Mouse (Mus musculus) limb, embryonic 15.5 days (tissue): ENCODE results near the gene Gigyf2. TPM values are rescaled to one million over a fixed set of nuclear protein-coding genes. Genes with fewer than 3 reads are reported as not detected.

Source experiments
- ATAC-seq: fragments of 200-750 bp; cut with Nextera tagmentation; 2 replicates; pipeline ENCODE4 v1.8.0; 2017; ENCODE audit warnings: low read depth, moderate TSS enrichment; ENCODE audit not compliant: insufficient number of reproducible peaks, low FRiP score, low TSS enrichment
- H3K27ac ChIP-seq: fragments of 300-500 bp; sonication (generic); 2 replicates; pipeline ENCODE4 v1.5.1; 2015; ENCODE audit warnings: moderate library complexity, mild to moderate bottlenecking, inconsistent platforms
- H3K27me3 ChIP-seq: fragments of 300-500 bp; sonication (generic); 2 replicates; pipeline ENCODE4 v1.6.1; 2015; ENCODE audit warnings: inconsistent platforms
- H3K36me3 ChIP-seq: fragments of 300-500 bp; sonication (generic); 2 replicates; pipeline ENCODE4 v1.6.1; 2015; ENCODE audit warnings: inconsistent platforms
- H3K4me1 ChIP-seq: fragments of 300-500 bp; sonication (generic); 2 replicates; pipeline ENCODE4 v1.6.1; 2015; ENCODE audit warnings: inconsistent platforms
- H3K4me2 ChIP-seq: fragments of 300-500 bp; sonication (generic); 2 replicates; pipeline ENCODE4 v1.6.1; 2015; ENCODE audit warnings: mild to moderate bottlenecking, inconsistent platforms
- H3K4me3 ChIP-seq: fragments of 300-500 bp; sonication (generic); 2 replicates; pipeline ENCODE4 v1.5.1; 2015; ENCODE audit warnings: mild to moderate bottlenecking, inconsistent platforms
- H3K9ac ChIP-seq: fragments of 300-500 bp; sonication (generic); 2 replicates; pipeline ENCODE4 v1.6.1; 2015; ENCODE audit warnings: inconsistent platforms
- H3K9me3 ChIP-seq: fragments of 300-500 bp; sonication (generic); 2 replicates; pipeline ENCODE4 v1.6.1; 2016; ENCODE audit warnings: inconsistent platforms
- WGBS: fragments of 180-500 bp; shearing (Covaris S2); methylation state at CpG from one replicate; pipeline ENCODE4 v1.1.7; 2015; 5-methylcytosine and 5-hydroxymethylcytosine counted together
- polyA plus RNA-seq: library from polyadenylated mRNA; unstranded; fragments of >200 nt; fragmentation: Nextera tagmentation; extraction: Ambion mirVana; gene quantifications from 2 replicates; pipeline ENCODE4 v1.2.1, GENCODE M21; 2015

Gigyf2 gene
- polyA plus RNA-seq, 1 experiment from 2014 or later = 57.5 TPM

- no peak overlapping the region for H3K4me3 ChIP-seq
- H3K27me3 ChIP-seq = no peaks in the 10 kb centered on the region
- no peak for ATAC-seq
- no peaks in the 10 kb centered on the region for H3K36me3 ChIP-seq
- H3K9ac ChIP-seq = no peak overlapping the region
- no peak overlapping the region for H3K4me2 ChIP-seq
- H3K9me3 ChIP-seq = no peaks in the 10 kb centered on the region
- WGBS = 50% methylated on average over 14 of the region's 14 CpGs
- no peak overlapping the region for H3K27ac ChIP-seq
- H3K4me1 ChIP-seq = no peaks in the 10 kb centered on the region
These were observed 26.2 kb upstream of the Gigyf2 start for GRCm38 (mm10) chr1:87300360-87301286.

DNA sequence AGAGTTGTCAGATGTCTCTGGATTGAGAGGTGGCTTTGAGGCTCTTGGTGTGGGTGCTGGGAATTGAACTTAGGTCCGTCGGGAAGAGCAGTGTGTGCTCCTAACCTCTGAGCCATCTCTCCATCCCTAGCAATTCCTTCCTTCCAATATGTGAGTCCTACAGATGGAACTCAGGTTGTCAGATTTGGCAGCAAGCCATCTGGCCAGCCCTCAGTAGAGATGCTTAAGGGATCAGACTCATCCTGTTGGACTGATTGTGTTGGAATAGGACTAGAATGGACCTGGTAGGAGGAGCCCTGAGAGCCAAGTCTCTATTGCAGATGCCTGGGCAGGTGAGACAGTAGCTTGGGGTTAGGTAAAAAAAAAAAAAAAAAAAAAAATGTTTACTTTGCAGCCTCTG, 24.8 kb upstream of the Gigyf2 start:
- no peaks in the 10 kb centered on the region for H3K9me3 ChIP-seq
- H3K4me3 ChIP-seq = no peak overlapping the region
- H3K36me3 ChIP-seq = no peaks in the 10 kb centered on the region
- no peak overlapping the region for H3K9ac ChIP-seq
- WGBS = 85% methylated on average over 2 of the region's 2 CpGs
- no peak for ATAC-seq
- H3K4me2 ChIP-seq = no peak overlapping the region
- H3K4me1 ChIP-seq = no peaks in the 10 kb centered on the region
- no peaks in the 10 kb centered on the region for H3K27me3 ChIP-seq
- H3K27ac ChIP-seq = no peak overlapping the region

DNA sequence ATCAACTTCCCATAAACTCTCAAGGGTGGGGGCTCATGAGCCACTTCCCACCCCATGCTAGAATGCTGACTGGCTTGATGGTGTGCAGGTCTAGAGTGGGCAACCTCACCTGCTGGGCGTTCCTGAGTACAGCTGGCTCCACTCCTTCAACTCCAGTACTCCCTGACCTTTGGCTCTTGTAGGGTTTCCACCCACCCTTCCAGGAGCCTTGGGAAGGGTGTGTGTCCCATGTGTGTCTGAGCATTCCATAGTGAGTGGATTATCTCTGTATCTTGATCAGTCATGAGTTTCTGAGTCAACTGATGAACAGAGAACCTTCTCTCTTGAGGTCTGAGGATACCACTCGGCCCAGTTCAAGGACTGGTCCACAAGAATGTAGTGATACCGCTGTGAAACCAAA, 17.8 kb upstream of the Gigyf2 start:
- no peak for ATAC-seq
- no peaks in the 10 kb centered on the region for H3K4me1 ChIP-seq
- no peaks in the 10 kb centered on the region for H3K36me3 ChIP-seq
- H3K4me2 ChIP-seq = no peak overlapping the region
- 87% methylated on average over 3 of the region's 3 CpGs for WGBS
- no peak overlapping the region for H3K4me3 ChIP-seq
- no peak overlapping the region for H3K9ac ChIP-seq
- H3K27ac ChIP-seq = no peak overlapping the region
- no peaks in the 10 kb centered on the region for H3K27me3 ChIP-seq
- no peaks in the 10 kb centered on the region for H3K9me3 ChIP-seq

DNA sequence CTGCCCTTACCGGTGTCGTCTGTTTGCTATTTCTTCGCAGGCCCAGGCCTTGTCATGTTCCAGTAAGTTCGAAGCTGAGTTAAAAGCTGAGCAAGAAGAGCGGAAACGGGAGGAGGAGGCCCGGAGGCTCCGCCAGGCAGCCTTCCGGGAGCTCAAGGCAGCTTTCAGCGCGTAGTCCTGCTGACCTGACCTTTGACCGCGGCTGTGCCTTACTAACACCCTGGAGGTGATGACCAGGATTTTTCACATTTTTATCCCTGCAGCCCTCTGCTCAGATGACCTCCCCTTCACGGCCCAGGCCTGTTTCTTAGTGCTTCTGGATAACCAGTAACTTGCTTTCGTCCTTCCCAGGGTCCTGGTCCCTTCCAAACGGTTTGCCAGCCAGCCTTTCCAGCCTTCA, 17.2 kb upstream of the Gigyf2 start:
- H3K4me2 ChIP-seq = no peak overlapping the region
- ATAC-seq = no peak
- H3K9me3 ChIP-seq = no peaks in the 10 kb centered on the region
- no peak overlapping the region for H3K4me3 ChIP-seq
- H3K9ac ChIP-seq = no peak overlapping the region
- no peaks in the 10 kb centered on the region for H3K4me1 ChIP-seq
- H3K36me3 ChIP-seq = no peaks in the 10 kb centered on the region
- H3K27me3 ChIP-seq = no peaks in the 10 kb centered on the region
- no peak overlapping the region for H3K27ac ChIP-seq
- 81% methylated on average over 16 of the region's 16 CpGs for WGBS

GRCm38 (mm10) chr1:87312681-87313080, 14.1 kb upstream of the Gigyf2 start:
- H3K4me1 ChIP-seq = no peaks in the 10 kb centered on the region
- H3K4me3 ChIP-seq = no peak overlapping the region
- H3K9me3 ChIP-seq = no peaks in the 10 kb centered on the region
- H3K36me3 ChIP-seq = no peaks in the 10 kb centered on the region
- H3K27me3 ChIP-seq = no peaks in the 10 kb centered on the region
- H3K27ac ChIP-seq = no peak overlapping the region
- no peak overlapping the region for H3K4me2 ChIP-seq
- no peak for ATAC-seq
- no peak overlapping the region for H3K9ac ChIP-seq
- WGBS = 91% methylated on average over 2 of the region's 2 CpGs

GRCm38 (mm10) chr1:87313116-87313515, 13.7 kb upstream of the Gigyf2 start:
- no peaks in the 10 kb centered on the region for H3K36me3 ChIP-seq
- no peaks in the 10 kb centered on the region for H3K4me1 ChIP-seq
- no peak overlapping the region for H3K27ac ChIP-seq
- WGBS = 77% methylated on average over 2 of the region's 2 CpGs
- H3K4me3 ChIP-seq = no peak overlapping the region
- H3K9me3 ChIP-seq = no peaks in the 10 kb centered on the region
- no peaks in the 10 kb centered on the region for H3K27me3 ChIP-seq
- H3K4me2 ChIP-seq = no peak overlapping the region
- ATAC-seq = no peak
- no peak overlapping the region for H3K9ac ChIP-seq

GRCm38 (mm10) chr1:87313843-87314570, 12.8 kb upstream of the Gigyf2 start:
- 85% methylated on average over 8 of the region's 8 CpGs for WGBS
- Histone ChIP-seq H3K9me3 (no peaks in the 10 kb centered on the region), H3K4me1 (no peaks in the 10 kb centered on the region), H3K27ac (no peak overlapping the region), H3K36me3 (no peaks in the 10 kb centered on the region), H3K4me2 (no peak overlapping the region), H3K27me3 (no peaks in the 10 kb centered on the region), H3K4me3 (no peak overlapping the region), H3K9ac (no peak overlapping the region)
- no peak for ATAC-seq

GRCm38 (mm10) chr1:87315431-87315830, 11.4 kb upstream of the Gigyf2 start:
- 88% methylated on average over 2 of the region's 2 CpGs for WGBS

DNA sequence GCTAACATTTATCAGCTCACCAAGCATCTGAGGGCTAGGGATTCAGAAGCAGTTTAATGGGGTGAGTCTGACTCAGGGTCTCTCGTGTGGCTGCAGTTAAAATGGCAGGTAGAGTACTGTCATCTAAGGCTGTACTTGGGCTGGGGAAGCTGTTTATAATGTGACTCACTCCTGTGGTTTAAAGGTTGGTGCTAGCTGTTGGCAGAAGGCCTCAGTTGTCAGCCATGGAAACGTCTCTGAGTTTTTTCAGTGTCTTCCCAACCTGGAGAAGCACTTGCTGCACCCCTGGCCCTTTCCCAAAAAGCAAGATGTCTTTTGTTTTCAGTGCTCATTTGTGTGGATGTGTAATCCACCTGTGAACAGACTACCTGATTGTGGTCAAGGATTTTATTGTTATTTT, 10.9 kb upstream of the Gigyf2 start:
- H3K27me3 ChIP-seq = no peaks in the 10 kb centered on the region
- H3K9me3 ChIP-seq = no peaks in the 10 kb centered on the region
- no peak overlapping the region for H3K27ac ChIP-seq
- 60% methylated on average over 2 of the region's 2 CpGs for WGBS
- no peak for ATAC-seq
- no peak overlapping the region for H3K4me3 ChIP-seq
- H3K4me2 ChIP-seq = no peak overlapping the region
- no peak overlapping the region for H3K9ac ChIP-seq
- no peaks in the 10 kb centered on the region for H3K4me1 ChIP-seq
- H3K36me3 ChIP-seq = no peaks in the 10 kb centered on the region

More at GRCm38 (mm10) chr1:87315431-87315830, 11.4 kb upstream of the Gigyf2 start:
- H3K36me3 ChIP-seq = no peaks in the 10 kb centered on the region
- no peak overlapping the region for H3K4me3 ChIP-seq
- no peak overlapping the region for H3K9ac ChIP-seq
- ATAC-seq = no peak
- no peak overlapping the region for H3K27ac ChIP-seq
- H3K9me3 ChIP-seq = no peaks in the 10 kb centered on the region
- no peaks in the 10 kb centered on the region for H3K4me1 ChIP-seq
- no peak overlapping the region for H3K4me2 ChIP-seq
- H3K27me3 ChIP-seq = no peaks in the 10 kb centered on the region

- H3K9ac ChIP-seq = no peak overlapping the region
- H3K4me2 ChIP-seq = no peak overlapping the region
- H3K27me3 ChIP-seq = no peaks in the 10 kb centered on the region
- no peak for ATAC-seq
- WGBS = 40% methylated on average over 3 of the region's 3 CpGs
- no peak overlapping the region for H3K27ac ChIP-seq
- H3K4me3 ChIP-seq = no peak overlapping the region
- H3K9me3 ChIP-seq = no peaks in the 10 kb centered on the region
- H3K4me1 ChIP-seq = no peaks in the 10 kb centered on the region
- H3K36me3 ChIP-seq = no peaks in the 10 kb centered on the region
These were observed 10.1 kb upstream of the Gigyf2 start for GRCm38 (mm10) chr1:87316672-87317071.

DNA sequence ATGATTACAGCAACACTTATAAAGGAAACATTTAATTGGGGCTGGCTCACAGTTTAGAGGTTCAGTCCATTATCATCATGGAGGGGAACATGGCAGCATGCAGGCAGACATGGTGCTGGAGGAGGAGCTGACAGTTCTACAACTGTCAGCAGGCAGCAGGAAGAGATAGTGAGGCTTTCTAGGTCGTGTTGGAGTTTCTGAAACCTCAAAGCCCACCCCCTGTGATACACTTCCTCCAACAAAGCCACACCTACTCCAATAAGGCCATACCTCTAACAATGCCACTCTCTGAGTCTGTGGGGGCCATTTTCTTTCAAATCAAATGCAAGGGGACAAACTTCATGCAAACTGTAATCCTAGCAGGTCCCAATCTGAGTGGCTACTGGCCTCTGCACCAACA, 5.7 kb upstream of the Gigyf2 start:
- H3K4me3 ChIP-seq = no peak overlapping the region
- no peaks in the 10 kb centered on the region for H3K4me1 ChIP-seq
- H3K4me2 ChIP-seq = no peak overlapping the region
- no peaks in the 10 kb centered on the region for H3K36me3 ChIP-seq
- 6% methylated on average over 1 of the region's 1 CpGs for WGBS
- H3K27ac ChIP-seq = no peak overlapping the region
- H3K27me3 ChIP-seq = no peaks in the 10 kb centered on the region
- ATAC-seq = no peak
- no peaks in the 10 kb centered on the region for H3K9me3 ChIP-seq
- no peak overlapping the region for H3K9ac ChIP-seq

DNA sequence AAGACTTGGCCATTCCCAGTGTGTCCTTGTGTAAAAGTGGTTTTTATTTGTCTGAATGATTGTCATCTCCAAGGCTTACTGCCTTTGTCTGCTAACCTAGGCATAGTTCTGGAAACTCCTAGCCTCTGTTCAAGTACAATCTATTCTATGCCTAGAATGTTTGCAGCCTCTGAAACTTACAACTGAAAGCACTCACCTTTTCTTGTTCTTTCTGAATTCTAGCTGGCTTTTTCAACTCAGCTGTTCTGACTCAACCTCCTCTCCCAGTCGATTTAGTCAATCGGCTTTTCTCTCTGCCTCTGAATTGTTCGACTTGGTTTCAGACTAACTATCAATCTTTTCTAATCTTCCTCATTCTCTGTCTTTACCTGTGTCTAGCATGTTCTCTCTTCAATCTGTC, 4.0 kb upstream of the Gigyf2 start:
- Histone ChIP-seq H3K9ac (no peak overlapping the region), H3K27ac (no peak overlapping the region), H3K27me3 (no peaks in the 10 kb centered on the region), H3K4me2 (no peak overlapping the region), H3K9me3 (no peaks in the 10 kb centered on the region), H3K4me3 (no peak overlapping the region), H3K36me3 (no peaks in the 10 kb centered on the region), H3K4me1 (no peaks in the 10 kb centered on the region)
- 88% methylated on average over 3 of the region's 3 CpGs for WGBS
- ATAC-seq = no peak
